ENCODE assay signal across 9 mouse cellular contexts in the genomic region with DNA sequence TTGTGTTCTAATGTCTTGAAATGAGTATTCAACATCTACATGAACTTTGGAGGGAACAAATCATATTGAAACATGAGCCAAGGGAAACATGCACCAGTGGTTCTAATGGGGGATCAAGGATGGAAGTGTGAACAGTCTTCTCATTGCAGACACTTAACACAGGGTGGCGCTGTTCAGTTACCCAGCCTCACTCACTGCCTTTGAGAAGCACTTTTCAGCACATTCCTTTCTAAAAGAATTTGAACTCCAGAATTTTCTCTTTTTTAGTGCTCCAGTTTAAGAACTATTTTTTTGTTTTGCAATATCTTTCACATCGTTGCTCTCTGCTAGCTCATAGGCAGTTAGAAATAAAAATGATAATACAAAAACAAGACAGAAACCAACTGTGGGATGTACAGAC.
A peak's percentile ranks its signal among the peaks of the same experiment; 100 is the strongest.
DNase-seq lines count a peak whose midpoint lies in the region; ATAC-seq lines count a peak whose summit lies in the region.
"Had no signal": no experiment of that assay in that cellular context is flagged by ENCODE, and none has a peak within 500 bp of the region (broad histone marks: within the 10 kb centered on the region; RNA-seq: fewer than 3 reads in every experiment).

No protein-coding gene starts in this region.

- DNase-seq in cerebellum, postnatal 14 days = peak; percentile 28 to 51
- no peak for DNase-seq in cerebellum, adult 9-11 months
- DNase-seq in ovary, postnatal 14 days (ENCODE audit: low spot score) = peak; percentile 4
- DNase-seq in ovary, adult 18-20 months (ENCODE audit: low spot score) = no peak
- DNase-seq in embryo, embryonic 11 days = peak; percentile 60
- peak; percentile 58 to 71 for DNase-seq in kidney, postnatal 4 days
- peak; percentile 46 for DNase-seq in neural tube, embryonic 11.5 days (ENCODE audit: low spot score)
- no peak for DNase-seq in urinary bladder, adult 2 months (ENCODE audit: low spot score)

- no peaks in the 10 kb centered on the region for H3K4me1 ChIP-seq in neural tube, embryonic 11.5 days (ENCODE audit: control insufficient read depth, insufficient read depth, low read length)
- H3K4me1 ChIP-seq: hindbrain, embryonic 15.5 days had no signal

- WGBS in neural tube, embryonic 11.5 days = 20% methylated on average over 2 of the region's 2 CpGs

- H3K9ac ChIP-seq in neural tube, embryonic 11.5 days (ENCODE audit: low read length) = no peak overlapping the region
- H3K9ac ChIP-seq: hindbrain, embryonic 15.5 days had no signal

- H3K36me3 ChIP-seq in neural tube, embryonic 11.5 days (ENCODE audit: control insufficient read depth, insufficient read depth, low read length) = no peaks in the 10 kb centered on the region
- H3K36me3 ChIP-seq: hindbrain, embryonic 15.5 days had no signal

- no peak overlapping the region for H3K4me2 ChIP-seq in neural tube, embryonic 11.5 days (ENCODE audit: low read depth)
- H3K4me2 ChIP-seq: hindbrain, embryonic 15.5 days had no signal

- H3K4me3 ChIP-seq in neural tube, embryonic 11.5 days (ENCODE audit: low read depth, low read length) = no peak overlapping the region
- H3K4me3 ChIP-seq: hindbrain, embryonic 15.5 days had no signal

- H3K9me3 ChIP-seq in neural tube, embryonic 11.5 days (ENCODE audit: control insufficient read depth, low read length) = no peaks in the 10 kb centered on the region
- H3K9me3 ChIP-seq: hindbrain, embryonic 15.5 days had no signal

- H3K27ac ChIP-seq in neural tube, embryonic 11.5 days (ENCODE audit: low read depth, low read length) = no peak overlapping the region
- H3K27ac ChIP-seq: hindbrain, embryonic 15.5 days had no signal

- no peak for ATAC-seq in neural tube, embryonic 11.5 days (ENCODE audit: insufficient read depth, low FRiP score, low TSS enrichment)

- no peaks in the 10 kb centered on the region for H3K27me3 ChIP-seq in neural tube, embryonic 11.5 days (ENCODE audit: control insufficient read depth, insufficient read depth, low read length)
- H3K27me3 ChIP-seq: hindbrain, embryonic 15.5 days had no signal

Comparison
In these comparisons a context has a peak if more than half of its experiments do, and no peak if none do; other contexts are left out.
1. DNase-seq: peak in cerebellum, postnatal 14 days (2 of 2), ovary, postnatal 14 days (single experiment), embryo, embryonic 11 days (single experiment), kidney, postnatal 4 days (2 of 2) and neural tube, embryonic 11.5 days (single experiment); none in cerebellum, adult 9-11 months (single experiment), ovary, adult 18-20 months (single experiment) and urinary bladder, adult 2 months (single experiment).